Mouse (Mus musculus) myocyte (in vitro differentiated cells): ENCODE measurements around the gene Hba-a1. TPM values are rescaled to one million over a fixed set of nuclear protein-coding genes. Genes with fewer than 3 reads are reported as not detected.

ENCODE experiments used
- polyA plus RNA-seq: library from polyadenylated mRNA; unstranded; fragments of >200 nt; fragmentation: generic; extraction: Trizol; gene quantifications from one replicate; pipeline ENCODE4 v1.2.1, GENCODE M21; 2012; ENCODE audit warnings: missing spikeins

Gene Hba-a1
- polyA plus RNA-seq, 1 experiment: 12.3 TPM

Other genes with a start within 250 kb of the Hba-a1 start
- gene Il9r, start 83.2 kb upstream of the Hba-a1 start, polyA plus RNA-seq: 0.01 TPM
- gene Snrnp25, start 78.1 kb upstream of the Hba-a1 start, polyA plus RNA-seq: 58.3 TPM
- 73.3 TPM for gene Rhbdf1, start 61.2 kb upstream of the Hba-a1 start, polyA plus RNA-seq
- gene Mpg, start 57.0 kb upstream of the Hba-a1 start, polyA plus RNA-seq: 23.8 TPM
- 57.4 TPM for gene Nprl3, start 15.8 kb upstream of the Hba-a1 start, polyA plus RNA-seq
- gene Hba-x, start 7.1 kb upstream of the Hba-a1 start, polyA plus RNA-seq: not detected
- gene Hbq1b, start 3.5 kb downstream of the Hba-a1 start, polyA plus RNA-seq: 0.16 TPM
- gene Hba-a2, start 13.0 kb downstream of the Hba-a1 start, polyA plus RNA-seq: not detected
- gene Hbq1a, start 16.6 kb downstream of the Hba-a1 start, polyA plus RNA-seq: 0.24 TPM
- 22.3 TPM for gene Sh3pxd2b, start 64.3 kb downstream of the Hba-a1 start, polyA plus RNA-seq
- gene Ubtd2, start 171.9 kb downstream of the Hba-a1 start, polyA plus RNA-seq: 14.6 TPM
- 0.08 TPM for gene Efcab9, start 248.6 kb downstream of the Hba-a1 start, polyA plus RNA-seq
- 7.1 TPM for gene Stk10, start 249.8 kb downstream of the Hba-a1 start, polyA plus RNA-seq